Mouse (Mus musculus): ENCODE measurements around the gene Man1a. TPM values are rescaled to one million over a fixed set of nuclear protein-coding genes. Genes with fewer than 3 reads are reported as not detected.

Man1a gene
- polyA plus RNA-seq, 1 experiment, result 3.0 TPM

DNA sequence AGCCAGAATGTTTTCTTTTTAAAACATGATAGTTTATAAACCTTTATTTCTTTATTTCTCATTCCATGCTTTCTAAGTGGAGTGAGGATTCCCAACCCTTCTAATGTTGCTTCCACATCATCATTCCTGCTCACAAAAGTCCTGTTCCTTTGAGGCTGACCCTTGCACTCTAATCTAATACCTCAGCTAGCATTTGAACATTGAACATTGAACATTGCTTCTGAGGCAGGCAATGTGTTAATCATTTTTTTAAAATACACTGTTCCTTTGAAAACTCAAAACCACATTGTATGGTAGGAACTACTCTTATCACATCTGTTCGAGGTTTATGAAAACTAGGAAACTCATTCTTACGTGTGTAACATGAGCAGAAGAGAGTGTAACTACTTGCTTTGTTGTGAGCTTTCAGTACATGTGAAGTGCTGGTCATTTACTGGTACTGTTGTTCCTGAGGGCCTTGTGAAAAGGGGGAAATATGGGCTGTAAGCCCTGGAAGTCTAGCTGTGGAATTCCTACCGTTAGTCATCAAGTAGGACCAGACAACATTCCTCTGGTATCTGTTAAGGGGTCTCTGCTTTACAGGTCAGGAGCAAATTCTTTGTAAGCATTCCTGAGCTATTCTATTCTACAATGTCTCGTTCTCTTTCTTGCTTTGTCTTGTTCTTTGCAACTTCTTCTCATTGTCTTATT lies 42.0 kb upstream of the Man1a start:
- no peaks in the 10 kb centered on the region for H3K27me3 ChIP-seq (ENCODE audit: control insufficient read depth, insufficient read depth, insufficient read length)
- no peaks in the 10 kb centered on the region for H3K36me3 ChIP-seq (ENCODE audit: control insufficient read depth, insufficient read depth)
- no peak overlapping the region for H3ac ChIP-seq (ENCODE audit: control insufficient read depth, insufficient read length)
- H3K4me3 ChIP-seq, result no peak overlapping the region
- peak overlapping the region; percentile 45 for H3K4me2 ChIP-seq (ENCODE audit: low read depth)
- TF ChIP-seq REST (IDR thresholded peaks at IDR 0.05; ENCODE audit: insufficient read depth, insufficient read length), result no peak
- no peak for TF ChIP-seq USF1 (IDR thresholded peaks at IDR 0.05; ENCODE audit: low read depth)
- no peak for TF ChIP-seq POLR2AphosphoS2 (IDR thresholded peaks at IDR 0.05; ENCODE audit: insufficient read length, low read depth)
- TF ChIP-seq TCF3 (IDR thresholded peaks at IDR 0.05; ENCODE audit: insufficient read length, low read depth), result no peak
- no peaks in the 10 kb centered on the region for H3K79me2 ChIP-seq (ENCODE audit: control insufficient read depth, insufficient read depth)

DNA sequence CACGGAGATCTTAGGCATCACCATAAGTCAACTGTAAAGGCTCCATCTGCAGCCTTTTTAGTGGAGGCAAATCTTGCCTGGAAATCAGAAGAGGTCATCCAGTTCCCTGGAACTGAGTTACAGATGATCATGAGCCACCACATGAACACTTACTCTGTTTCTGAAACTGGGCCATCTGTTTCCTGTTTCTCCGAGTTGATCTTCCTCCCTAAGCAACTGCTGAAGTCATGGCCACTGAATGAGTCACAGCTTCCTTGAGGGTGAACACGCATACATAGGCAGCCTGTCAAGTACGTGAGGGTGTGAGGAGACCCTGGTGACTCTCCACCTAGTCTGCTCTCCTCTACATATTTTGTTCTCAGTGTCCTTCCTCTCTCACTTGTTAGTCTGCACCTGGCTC lies 41.4 kb upstream of the Man1a start:
- Histone ChIP-seq H3K36me3 (ENCODE audit: control insufficient read depth, insufficient read depth) (no peaks in the 10 kb centered on the region), H3K27me3 (ENCODE audit: control insufficient read depth, insufficient read depth, insufficient read length) (no peaks in the 10 kb centered on the region), H3K4me2 (ENCODE audit: low read depth) (peak overlapping the region; percentile 45), H3K79me2 (ENCODE audit: control insufficient read depth, insufficient read depth) (no peaks in the 10 kb centered on the region), H3K4me3 (no peak overlapping the region), H3ac (ENCODE audit: control insufficient read depth, insufficient read length) (no peak overlapping the region)
- TF ChIP-seq MYOG (IDR thresholded peaks at IDR 0.05; ENCODE audit: control insufficient read depth in 1 of 3, insufficient read depth in 1 of 3, insufficient read length in 2 of 3, low read depth in 2 of 3) (no peak), SRF (IDR thresholded peaks at IDR 0.05; ENCODE audit: control insufficient read depth, insufficient read length, low read depth) (no peak), CEBPB (IDR thresholded peaks at IDR 0.05; ENCODE audit: insufficient read depth, poor library complexity, severe bottlenecking) (no peak), MAX (IDR thresholded peaks at IDR 0.05; ENCODE audit: low read depth) (no peak), MYOD1 (IDR thresholded peaks at IDR 0.05; ENCODE audit: control insufficient read depth in 1 of 3, insufficient read length in 2 of 3, low read depth in 2 of 3) (no peak), POLR2A (IDR thresholded peaks at IDR 0.05; ENCODE audit: insufficient read length, low read depth) (no peak), E2F4 (IDR thresholded peaks at IDR 0.05; ENCODE audit: insufficient read depth) (no peak), TCF12 (IDR thresholded peaks at IDR 0.05; ENCODE audit: insufficient read depth, poor library complexity, severe bottlenecking) (no peak), POLR2AphosphoS2 (IDR thresholded peaks at IDR 0.05; ENCODE audit: insufficient read length, low read depth) (no peak), REST (IDR thresholded peaks at IDR 0.05; ENCODE audit: insufficient read depth, insufficient read length) (no peak)

DNA sequence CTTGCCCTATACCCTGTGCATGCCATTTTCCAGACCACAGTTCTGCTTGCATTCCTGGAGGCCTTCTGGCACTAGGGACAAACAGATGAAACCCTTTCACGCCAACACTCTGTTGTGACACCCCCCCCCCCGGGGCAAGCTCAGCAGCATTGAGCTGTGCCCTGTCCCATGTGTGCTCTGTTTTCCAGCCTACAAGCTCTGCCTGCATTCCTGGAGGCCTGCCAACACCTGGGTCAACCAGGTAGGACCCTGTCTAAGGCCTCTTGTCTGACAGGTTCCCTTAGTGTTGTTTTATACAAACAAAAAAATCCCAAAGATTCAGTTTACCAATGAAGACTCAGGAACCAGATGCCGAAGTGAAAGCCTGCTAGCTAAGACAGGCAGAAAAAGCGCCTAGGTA lies 27.3 kb upstream of the Man1a start:
- H3K79me2 ChIP-seq (ENCODE audit: control insufficient read depth, insufficient read depth), result no peaks in the 10 kb centered on the region
- H3K36me3 ChIP-seq (ENCODE audit: control insufficient read depth, insufficient read depth), result no peaks in the 10 kb centered on the region
- H3K27me3 ChIP-seq (ENCODE audit: control insufficient read depth, insufficient read depth, insufficient read length), result no peaks in the 10 kb centered on the region
- H3K4me2 ChIP-seq (ENCODE audit: low read depth), result no peak overlapping the region
- no peak for TF ChIP-seq CEBPB (IDR thresholded peaks at IDR 0.05; ENCODE audit: insufficient read depth, poor library complexity, severe bottlenecking)
- TF ChIP-seq POLR2A (IDR thresholded peaks at IDR 0.05; ENCODE audit: insufficient read length, low read depth), result no peak
- no peak for TF ChIP-seq MYOD1 (IDR thresholded peaks at IDR 0.05; ENCODE audit: control insufficient read depth in 1 of 3, insufficient read length in 2 of 3, low read depth in 2 of 3)
- no peak for TF ChIP-seq REST (IDR thresholded peaks at IDR 0.05; ENCODE audit: insufficient read depth, insufficient read length)
- TF ChIP-seq SRF (IDR thresholded peaks at IDR 0.05; ENCODE audit: control insufficient read depth, insufficient read length, low read depth), result no peak
- TF ChIP-seq TCF3 (IDR thresholded peaks at IDR 0.05; ENCODE audit: insufficient read length, low read depth), result no peak
- TF ChIP-seq TCF12 (IDR thresholded peaks at IDR 0.05; ENCODE audit: insufficient read depth, poor library complexity, severe bottlenecking), result no peak
- no peak for TF ChIP-seq USF1 (IDR thresholded peaks at IDR 0.05; ENCODE audit: low read depth)
- no peak for TF ChIP-seq MYOG (IDR thresholded peaks at IDR 0.05; ENCODE audit: control insufficient read depth in 1 of 3, insufficient read depth in 1 of 3, insufficient read length in 2 of 3, low read depth in 2 of 3)
- TF ChIP-seq E2F4 (IDR thresholded peaks at IDR 0.05; ENCODE audit: insufficient read depth), result no peak
- no peak for TF ChIP-seq MAX (IDR thresholded peaks at IDR 0.05; ENCODE audit: low read depth)
- TF ChIP-seq POLR2AphosphoS2 (IDR thresholded peaks at IDR 0.05; ENCODE audit: insufficient read length, low read depth), result no peak
- no peak overlapping the region for H3ac ChIP-seq (ENCODE audit: control insufficient read depth, insufficient read length)
- H3K4me3 ChIP-seq, result no peak overlapping the region

DNA sequence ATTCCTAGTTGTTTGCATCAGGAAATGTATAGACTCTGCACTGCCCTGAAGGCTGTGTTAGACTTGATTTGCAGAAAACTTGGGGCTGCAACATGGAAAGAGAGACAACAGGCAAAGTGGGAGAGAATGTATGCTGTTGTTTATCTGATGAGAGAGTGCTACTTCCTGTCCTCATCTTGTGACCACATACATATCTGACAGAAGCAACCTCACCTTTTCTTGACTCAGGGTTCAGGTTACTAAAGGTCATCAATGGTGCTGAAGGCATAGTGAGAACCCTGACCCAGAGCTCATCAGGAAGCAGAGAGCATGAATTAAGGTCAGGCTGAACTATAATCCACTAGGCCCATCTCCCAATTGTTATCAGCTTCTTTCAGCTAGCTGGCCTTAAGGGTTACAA lies 15.7 kb upstream of the Man1a start:
- Histone ChIP-seq H3K27me3 (ENCODE audit: control insufficient read depth, insufficient read depth, insufficient read length) (no peaks in the 10 kb centered on the region), H3K4me2 (ENCODE audit: low read depth) (no peak overlapping the region), H3ac (ENCODE audit: control insufficient read depth, insufficient read length) (no peak overlapping the region), H3K79me2 (ENCODE audit: control insufficient read depth, insufficient read depth) (no peaks in the 10 kb centered on the region), H3K36me3 (ENCODE audit: control insufficient read depth, insufficient read depth) (no peaks in the 10 kb centered on the region), H3K4me3 (no peak overlapping the region)
- TF ChIP-seq USF1 (IDR thresholded peaks at IDR 0.05; ENCODE audit: low read depth), result no peak
- no peak for TF ChIP-seq TCF3 (IDR thresholded peaks at IDR 0.05; ENCODE audit: insufficient read length, low read depth)
- no peak for TF ChIP-seq E2F4 (IDR thresholded peaks at IDR 0.05; ENCODE audit: insufficient read depth)

DNA sequence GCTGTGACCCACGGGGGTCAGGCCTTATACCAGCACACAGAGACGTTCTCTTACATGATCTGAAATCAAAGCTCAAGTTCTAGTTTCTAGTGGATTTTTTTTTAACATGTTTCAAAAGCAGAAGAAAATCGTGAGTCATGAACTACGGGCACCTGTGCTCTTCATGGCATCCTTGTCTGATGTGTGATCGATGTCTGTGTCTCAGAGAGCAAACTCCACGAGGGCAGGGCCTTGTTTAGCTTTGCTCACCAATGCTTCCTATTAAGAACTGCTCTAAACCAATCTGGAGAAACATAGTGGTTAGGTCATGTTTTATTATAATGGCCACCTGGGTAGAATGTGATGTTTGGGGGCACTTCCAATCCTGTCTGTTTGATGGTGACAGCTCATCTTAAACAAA lies 13.5 kb upstream of the Man1a start:
- Histone ChIP-seq H3K4me3 (no peak overlapping the region), H3ac (ENCODE audit: control insufficient read depth, insufficient read length) (no peak overlapping the region), H3K36me3 (ENCODE audit: control insufficient read depth, insufficient read depth) (no peaks in the 10 kb centered on the region), H3K4me2 (ENCODE audit: low read depth) (no peak overlapping the region), H3K79me2 (ENCODE audit: control insufficient read depth, insufficient read depth) (no peaks in the 10 kb centered on the region), H3K27me3 (ENCODE audit: control insufficient read depth, insufficient read depth, insufficient read length) (no peaks in the 10 kb centered on the region)
- no peak for TF ChIP-seq REST (IDR thresholded peaks at IDR 0.05; ENCODE audit: insufficient read depth, insufficient read length)
- TF ChIP-seq USF1 (IDR thresholded peaks at IDR 0.05; ENCODE audit: low read depth), result no peak
- TF ChIP-seq E2F4 (IDR thresholded peaks at IDR 0.05; ENCODE audit: insufficient read depth), result no peak
- TF ChIP-seq MYOD1 (IDR thresholded peaks at IDR 0.05; ENCODE audit: control insufficient read depth in 1 of 3, insufficient read length in 2 of 3, low read depth in 2 of 3), result no peak
- no peak for TF ChIP-seq SRF (IDR thresholded peaks at IDR 0.05; ENCODE audit: control insufficient read depth, insufficient read length, low read depth)
- TF ChIP-seq CEBPB (IDR thresholded peaks at IDR 0.05; ENCODE audit: insufficient read depth, poor library complexity, severe bottlenecking), result no peak
- TF ChIP-seq TCF3 (IDR thresholded peaks at IDR 0.05; ENCODE audit: insufficient read length, low read depth), result no peak
- TF ChIP-seq MYOG (IDR thresholded peaks at IDR 0.05; ENCODE audit: control insufficient read depth in 1 of 3, insufficient read depth in 1 of 3, insufficient read length in 2 of 3, low read depth in 2 of 3), result no peak
- no peak for TF ChIP-seq POLR2A (IDR thresholded peaks at IDR 0.05; ENCODE audit: insufficient read length, low read depth)
- no peak for TF ChIP-seq TCF12 (IDR thresholded peaks at IDR 0.05; ENCODE audit: insufficient read depth, poor library complexity, severe bottlenecking)
- no peak for TF ChIP-seq POLR2AphosphoS2 (IDR thresholded peaks at IDR 0.05; ENCODE audit: insufficient read length, low read depth)
- TF ChIP-seq MAX (IDR thresholded peaks at IDR 0.05; ENCODE audit: low read depth), result no peak
